Mouse (Mus musculus): Measurements from ENCODE around the gene Nanos3. TPM values are rescaled to one million over a fixed set of nuclear protein-coding genes. Genes with fewer than 3 reads are reported as not detected.
A peak's percentile ranks its signal among the peaks of the same experiment; 100 is the strongest.

The Nanos3 gene
- total RNA-seq, 2 experiments from 2014 or later = 2.2 to 4.9 TPM

- peak in 1 of 2 experiments; percentile 50 for DNase-seq
These were observed 16.7 kb upstream of the Nanos3 start for GRCm38 (mm10) chr8:84201545-84202245.

- DNase-seq = no peak
These were observed 15.9 kb upstream of the Nanos3 start for GRCm38 (mm10) chr8:84200652-84201544.

- no peak for DNase-seq
These were observed 15.1 kb upstream of the Nanos3 start for GRCm38 (mm10) chr8:84200126-84200555.

- no peak for DNase-seq
These were observed 14.5 kb upstream of the Nanos3 start for GRCm38 (mm10) chr8:84199348-84200125.

- DNase-seq = no peak
These were observed 13.9 kb upstream of the Nanos3 start for GRCm38 (mm10) chr8:84198871-84199270.

- DNase-seq = peak; percentile 75 to 85
These were observed 13.1 kb upstream of the Nanos3 start for GRCm38 (mm10) chr8:84197922-84198774.

GRCm38 (mm10) chr8:84197141-84197921 lies 12.3 kb upstream of the Nanos3 start:
- DNase-seq = peak in 1 of 2 experiments; percentile 76

GRCm38 (mm10) chr8:84194224-84194743 lies 9.3 kb upstream of the Nanos3 start:
- no peak for DNase-seq

- DNase-seq = no peak
These were observed 8.5 kb upstream of the Nanos3 start for GRCm38 (mm10) chr8:84193566-84193965.

- no peak for DNase-seq
These were observed 8.1 kb upstream of the Nanos3 start for GRCm38 (mm10) chr8:84193161-84193560.

GRCm38 (mm10) chr8:84192555-84192954 lies 7.5 kb upstream of the Nanos3 start:
- peak in 1 of 2 experiments; percentile 62 for DNase-seq

- DNase-seq = no peak
These were observed 7.0 kb upstream of the Nanos3 start for GRCm38 (mm10) chr8:84192023-84192422.

GRCm38 (mm10) chr8:84190191-84190867 lies 5.3 kb upstream of the Nanos3 start:
- DNase-seq = no peak

- DNase-seq = no peak
These were observed 4.6 kb upstream of the Nanos3 start for GRCm38 (mm10) chr8:84189603-84190002.

- no peak for DNase-seq
These were observed 3.7 kb upstream of the Nanos3 start for GRCm38 (mm10) chr8:84188671-84189070.

- no peak for DNase-seq
These were observed 2.2 kb upstream of the Nanos3 start for GRCm38 (mm10) chr8:84187065-84187755.

GRCm38 (mm10) chr8:84186547-84186946 lies 1.5 kb upstream of the Nanos3 start:
- peak; percentile 73 to 77 for DNase-seq

- DNase-seq = no peak
These were observed 653 bp downstream of the Nanos3 start for GRCm38 (mm10) chr8:84184085-84185043.
